Mouse (Mus musculus) embryonic facial prominence, embryonic 14.5 days (tissue): Measurements from ENCODE around the gene Olfm3. TPM values are rescaled to one million over a fixed set of nuclear protein-coding genes. Genes with fewer than 3 reads are reported as not detected.

ENCODE experiments used
- ATAC-seq: fragments of 200-750 bp; cut with Nextera tagmentation; 2 replicates; pipeline ENCODE4 v1.8.0; 2017; ENCODE audit warnings: low read depth, moderate number of reproducible peaks, moderate TSS enrichment
- DNase-seq: peaks from one replicate; pipeline ENCODE4 v3.0.0-alpha.2; 2015; ENCODE audit warnings: low spot score
- H3K27ac ChIP-seq: fragments of 300-500 bp; sonication (generic); replicated peaks from 2 replicates; pipeline ENCODE4 v1.5.1; 2014; ENCODE audit warnings: low read depth, mild to moderate bottlenecking, low read length, moderate library complexity
- H3K27me3 ChIP-seq: fragments of 300-500 bp; sonication (generic); replicated peaks from 2 replicates; pipeline ENCODE4 v1.6.1; 2014; ENCODE audit warnings: low read length; ENCODE audit not compliant: control insufficient read depth, insufficient read depth
- H3K36me3 ChIP-seq: fragments of 300-500 bp; sonication (generic); 2 replicates; pipeline ENCODE4 v1.6.1; 2014; ENCODE audit warnings: low read length, mixed read lengths; ENCODE audit not compliant: control insufficient read depth, insufficient read depth
- H3K4me1 ChIP-seq: fragments of 300-500 bp; sonication (generic); 2 replicates; pipeline ENCODE4 v1.6.1; 2014; ENCODE audit warnings: antibody characterized with exemption, low read length; ENCODE audit not compliant: control insufficient read depth, insufficient read depth
- H3K4me2 ChIP-seq: fragments of 300-500 bp; sonication (generic); 2 replicates; pipeline ENCODE4 v1.6.1; 2014; ENCODE audit warnings: low read depth, mild to moderate bottlenecking, low read length, moderate library complexity, mixed read lengths
- H3K4me3 ChIP-seq: fragments of 300-500 bp; sonication (generic); 2 replicates; pipeline ENCODE4 v1.5.1; 2014; ENCODE audit warnings: low read depth, mild to moderate bottlenecking, low read length
- H3K9ac ChIP-seq: fragments of 300-500 bp; sonication (generic); 2 replicates; pipeline ENCODE4 v1.6.1; 2014; ENCODE audit warnings: low read depth, mild to moderate bottlenecking, low read length, moderate library complexity, mixed read lengths
- H3K9me3 ChIP-seq: fragments of 300-500 bp; sonication (generic); 2 replicates; pipeline ENCODE4 v1.6.1; 2016; ENCODE audit warnings: low read length; ENCODE audit not compliant: control insufficient read depth
- WGBS: fragments of 180-500 bp; shearing (Covaris S2); extraction: QIAGEN DNeasy Blood & Tissue Kit; methylation state at CpG from one replicate; pipeline ENCODE4 v1.1.7; 2014; 5-methylcytosine and 5-hydroxymethylcytosine counted together
- polyA plus RNA-seq: library from polyadenylated mRNA; unstranded; fragments of >200 nt; fragmentation: Nextera tagmentation; extraction: Ambion mirVana; gene quantifications from 2 replicates; pipeline ENCODE4 v1.2.1, GENCODE M21; 2014

Gene Olfm3
- polyA plus RNA-seq, 1 experiment from 2014 or later: 0.53 TPM

DNA sequence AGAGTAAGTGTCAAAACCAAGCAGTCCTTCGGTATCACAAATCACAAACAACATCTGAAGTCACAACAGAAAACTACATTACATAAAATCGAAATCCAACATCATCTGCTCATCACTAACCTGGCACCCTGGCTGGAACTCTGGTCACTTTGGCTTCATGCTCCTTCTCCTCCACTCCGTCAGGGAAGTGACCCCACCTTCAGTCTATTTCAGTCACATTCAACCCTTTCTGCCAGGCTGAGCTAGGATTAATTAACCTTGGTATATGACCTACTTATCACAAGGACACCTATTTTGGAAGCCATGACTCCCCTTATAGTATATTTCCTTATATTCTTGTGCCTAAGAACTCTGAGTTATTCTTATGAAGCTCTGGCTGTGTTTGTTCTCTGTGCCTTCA, 123.7 kb downstream of the Olfm3 start:
- DNase-seq (no peak), ATAC-seq (no peak)
- 0 out of 2 replicates have a peak overlapping the region, but pooled peaks have one; percentile 15 for H3K27ac ChIP-seq
- no peak overlapping the region for H3K4me3 ChIP-seq
- H3K36me3 ChIP-seq: no peaks in the 10 kb centered on the region
- no peaks in the 10 kb centered on the region for H3K4me1 ChIP-seq
- H3K9me3 ChIP-seq: no peaks in the 10 kb centered on the region
- no peaks in the 10 kb centered on the region for H3K27me3 ChIP-seq
- WGBS: 78% methylated on average over 3 of the region's 3 CpGs
- H3K9ac ChIP-seq: no peak overlapping the region
- no peak overlapping the region for H3K4me2 ChIP-seq

DNA sequence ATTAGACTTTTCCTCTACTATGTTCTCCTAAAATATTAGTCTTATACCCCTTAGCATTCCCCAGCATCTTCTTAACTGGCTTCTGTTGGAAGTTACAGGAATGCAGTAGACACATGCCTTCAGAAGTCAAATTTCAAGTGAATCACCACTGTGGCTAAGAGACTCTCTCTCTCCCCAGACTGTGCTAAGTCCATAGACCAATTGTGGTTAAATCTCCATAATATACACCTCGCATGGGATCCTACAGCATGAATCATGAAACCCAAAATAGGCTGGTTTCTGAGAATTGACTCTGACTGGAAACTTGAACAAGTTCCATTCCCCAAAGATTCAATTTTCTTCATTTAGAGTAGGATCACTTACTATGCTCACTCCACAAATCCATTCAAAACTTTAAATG, 124.2 kb downstream of the Olfm3 start:
- ATAC-seq: peak; percentile 60; the same call in 1 of the 2 replicates

DNA sequence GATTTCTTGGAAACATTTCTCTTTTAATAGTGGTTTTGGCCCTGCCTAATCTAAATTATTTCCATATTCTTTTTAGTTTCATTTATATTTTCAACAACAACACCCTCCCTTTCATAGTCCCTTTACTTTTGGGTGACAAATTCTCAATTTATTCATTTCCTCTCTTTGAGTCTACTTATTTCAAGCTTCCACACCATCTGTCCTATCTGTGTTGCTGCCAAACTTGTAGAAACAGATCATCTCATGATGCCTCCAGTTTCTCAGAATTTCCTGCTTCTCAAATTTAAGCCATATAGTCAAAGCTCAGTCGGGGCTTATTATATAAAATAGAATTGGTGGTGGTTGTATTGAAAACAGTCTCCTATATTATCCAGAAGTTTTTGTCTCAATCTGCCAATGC, 124.7 kb downstream of the Olfm3 start:
- Histone ChIP-seq H3K36me3 (no peaks in the 10 kb centered on the region), H3K4me2 (no peak overlapping the region), H3K4me3 (no peak overlapping the region), H3K27me3 (no peaks in the 10 kb centered on the region), H3K9ac (no peak overlapping the region), H3K9me3 (no peaks in the 10 kb centered on the region), H3K27ac (no peak overlapping the region), H3K4me1 (no peaks in the 10 kb centered on the region)
- ATAC-seq (no peak), DNase-seq (peak; percentile 10)
- 59% methylated on average over 1 of the region's 1 CpGs for WGBS

More for the DNA sequence above, 124.2 kb downstream of the Olfm3 start:
- no peaks in the 10 kb centered on the region for H3K36me3 ChIP-seq
- no peak overlapping the region for H3K4me2 ChIP-seq
- WGBS: 79% methylated on average over 1 of the region's 1 CpGs
- no peak overlapping the region for H3K9ac ChIP-seq
- H3K9me3 ChIP-seq: no peaks in the 10 kb centered on the region
- H3K27ac ChIP-seq: no peak overlapping the region
- H3K4me1 ChIP-seq: no peaks in the 10 kb centered on the region
- DNase-seq: peak; percentile 67
- no peaks in the 10 kb centered on the region for H3K27me3 ChIP-seq
- H3K4me3 ChIP-seq: no peak overlapping the region

DNA sequence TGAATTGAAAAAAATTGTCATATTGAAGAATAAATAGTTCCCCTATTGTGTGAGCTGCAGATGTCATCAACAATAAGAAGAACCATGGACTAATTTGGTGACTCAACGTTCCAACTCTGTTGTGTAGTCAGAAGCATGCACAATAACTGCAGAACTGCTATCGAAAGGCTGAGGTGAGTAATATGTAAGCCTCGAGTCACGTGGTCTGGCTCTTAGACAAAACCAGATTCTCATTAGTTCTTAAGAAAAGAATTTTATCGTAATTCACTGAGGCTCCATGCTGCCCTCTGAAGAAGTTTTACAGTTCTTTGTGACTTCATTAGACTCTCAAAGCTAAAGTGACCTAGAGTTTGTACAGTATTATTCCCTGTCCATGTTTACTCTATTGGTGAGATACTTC, 145.2 kb downstream of the Olfm3 start:
- no peaks in the 10 kb centered on the region for H3K9me3 ChIP-seq
- 90% methylated on average over 5 of the region's 5 CpGs for WGBS
- no peak overlapping the region for H3K9ac ChIP-seq
- ATAC-seq (no peak), DNase-seq (no peak)
- no peak overlapping the region for H3K4me2 ChIP-seq
- H3K36me3 ChIP-seq: no peaks in the 10 kb centered on the region
- H3K27ac ChIP-seq: no peak overlapping the region
- no peaks in the 10 kb centered on the region for H3K27me3 ChIP-seq
- no peaks in the 10 kb centered on the region for H3K4me1 ChIP-seq
- no peak overlapping the region for H3K4me3 ChIP-seq

DNA sequence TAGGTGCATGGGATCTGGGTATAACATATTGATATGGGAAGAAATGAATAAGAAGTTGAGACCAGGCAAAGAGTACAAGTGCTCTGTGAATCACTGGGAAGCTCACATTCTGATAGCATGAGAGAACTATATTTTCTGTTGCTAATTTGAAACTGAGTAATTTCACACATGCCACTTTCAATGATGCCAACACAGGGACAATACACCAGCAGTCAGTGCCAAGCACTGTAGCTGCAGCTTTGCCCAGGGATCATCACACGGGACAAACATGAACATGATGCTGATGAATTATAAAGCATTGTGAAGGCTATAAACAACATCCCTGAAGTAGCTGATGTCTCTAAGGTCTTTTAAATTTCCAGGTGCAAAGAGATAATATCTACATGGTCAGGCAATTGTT, 161.0 kb downstream of the Olfm3 start:
- Histone ChIP-seq H3K27ac (no peak overlapping the region), H3K9ac (no peak overlapping the region), H3K4me3 (no peak overlapping the region), H3K4me2 (no peak overlapping the region), H3K27me3 (no peaks in the 10 kb centered on the region), H3K4me1 (no peaks in the 10 kb centered on the region), H3K36me3 (no peaks in the 10 kb centered on the region), H3K9me3 (no peaks in the 10 kb centered on the region)
- WGBS: 81% methylated on average over 1 of the region's 1 CpGs
- no peak for ATAC-seq
- no peak for DNase-seq

DNA sequence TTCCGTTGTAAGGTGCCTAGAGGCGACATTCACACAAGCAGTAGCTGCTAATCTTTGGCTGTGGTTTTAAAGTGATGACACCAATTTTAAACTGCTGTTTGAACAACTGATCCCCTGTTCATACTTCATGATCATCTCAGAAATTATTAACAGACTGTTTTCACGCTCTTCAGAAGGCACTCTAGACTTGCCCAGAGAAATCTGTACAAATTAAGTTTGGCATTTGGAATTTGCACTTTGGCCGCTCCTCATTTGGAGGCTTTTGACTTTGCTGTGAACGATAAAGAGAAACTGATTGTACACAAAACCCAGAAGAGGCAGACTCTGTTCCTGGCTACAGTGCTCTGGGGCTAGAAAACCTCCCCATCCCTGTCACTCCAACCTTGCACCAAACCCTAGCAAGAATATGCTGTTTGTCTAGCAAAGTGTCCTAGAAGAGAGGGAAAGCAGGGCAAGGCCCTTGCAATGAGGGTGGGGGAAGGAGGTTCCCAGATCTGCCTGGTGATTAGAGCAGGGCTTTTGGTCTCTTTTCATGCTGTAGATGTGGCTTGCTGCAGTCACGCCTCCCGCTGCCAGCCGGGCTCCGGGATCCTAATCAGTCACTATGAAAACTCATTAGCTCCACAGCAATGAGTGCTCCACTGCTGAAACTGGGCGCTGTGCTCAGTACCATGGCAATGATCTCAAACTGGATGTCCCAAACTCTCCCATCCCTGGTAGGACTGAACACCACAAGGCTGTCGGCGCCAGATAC, 176.7 kb downstream of the Olfm3 start:
- ATAC-seq (no peak), DNase-seq (no peak)
- H3K4me1 ChIP-seq: no peaks in the 10 kb centered on the region
- no peak overlapping the region for H3K27ac ChIP-seq
- no peaks in the 10 kb centered on the region for H3K27me3 ChIP-seq
- no peaks in the 10 kb centered on the region for H3K9me3 ChIP-seq
- H3K9ac ChIP-seq: no peak overlapping the region
- no peaks in the 10 kb centered on the region for H3K36me3 ChIP-seq
- H3K4me3 ChIP-seq: no peak overlapping the region
- WGBS: 29% methylated on average over 12 of the region's 12 CpGs
- H3K4me2 ChIP-seq: peak overlapping the region; percentile 6; the same call in 1 of the 2 replicates

DNA sequence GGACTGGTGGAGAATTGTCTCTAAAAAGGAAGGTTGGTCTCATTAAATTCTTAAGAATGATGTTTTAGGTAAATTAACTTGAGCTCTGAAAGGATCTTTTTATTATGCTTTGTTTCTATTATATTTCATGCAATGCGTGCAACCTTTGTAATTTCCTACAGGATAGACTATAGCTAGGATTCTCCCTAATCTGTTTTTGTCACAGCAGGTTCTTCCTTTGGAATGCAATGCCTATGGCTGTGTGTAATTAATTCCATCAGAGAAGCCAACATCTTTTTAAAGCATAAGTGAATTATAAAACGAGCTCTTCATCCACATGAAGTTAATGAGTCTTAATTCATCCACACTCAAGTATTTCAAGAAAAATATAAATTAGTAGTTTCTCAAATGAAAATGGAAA, 177.5 kb downstream of the Olfm3 start:
- DNase-seq: no peak
- Histone ChIP-seq H3K27me3 (no peaks in the 10 kb centered on the region), H3K4me3 (no peak overlapping the region), H3K9ac (no peak overlapping the region), H3K36me3 (no peaks in the 10 kb centered on the region), H3K4me2 (no peak overlapping the region), H3K4me1 (no peaks in the 10 kb centered on the region), H3K9me3 (no peaks in the 10 kb centered on the region), H3K27ac (no peak overlapping the region)
- WGBS: 44% methylated on average over 2 of the region's 2 CpGs
- no peak for ATAC-seq

DNA sequence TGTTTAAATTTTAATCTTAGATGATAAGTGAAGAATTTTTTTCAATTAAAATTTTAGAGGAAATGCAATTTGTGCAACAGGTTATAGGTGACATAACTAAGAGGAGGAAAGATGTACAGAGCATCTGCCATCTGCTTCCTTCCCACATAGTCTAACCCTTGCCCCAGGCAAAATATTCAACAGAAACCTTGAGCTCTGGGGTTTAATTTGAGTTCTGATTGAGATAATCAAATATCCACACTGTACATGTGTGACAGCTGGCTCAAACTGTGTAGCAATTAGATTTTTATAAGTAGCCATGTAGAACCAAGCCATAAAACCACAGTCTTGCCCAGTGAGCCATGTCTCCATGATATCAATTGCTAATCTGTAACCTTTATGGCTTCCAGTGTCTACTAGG, 179.1 kb downstream of the Olfm3 start:
- ATAC-seq (no peak), DNase-seq (no peak)
- no peaks in the 10 kb centered on the region for H3K27me3 ChIP-seq

DNA sequence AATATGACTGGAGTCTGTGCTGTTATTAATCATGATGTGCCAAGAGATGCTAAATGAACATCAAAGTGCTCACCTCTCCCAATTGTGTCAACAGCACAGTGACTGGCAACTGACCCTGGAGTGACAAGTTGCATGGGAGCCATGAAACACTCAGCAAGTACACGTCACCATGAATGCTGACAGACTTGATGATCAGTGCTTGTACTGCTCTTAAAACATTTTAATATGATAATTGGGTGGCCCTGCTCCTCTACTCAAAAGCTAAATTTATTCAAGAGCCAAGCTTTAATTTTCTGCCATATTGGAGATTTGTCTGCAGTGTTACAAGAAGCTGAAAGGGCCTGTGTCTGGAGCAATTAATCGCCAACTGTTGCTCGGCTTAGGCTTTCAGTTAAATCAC, 184.4 kb downstream of the Olfm3 start:
- WGBS: 76% methylated on average over 3 of the region's 3 CpGs
- H3K4me3 ChIP-seq: no peak overlapping the region
- DNase-seq (no peak), ATAC-seq (no peak)
- no peak overlapping the region for H3K4me2 ChIP-seq
- no peaks in the 10 kb centered on the region for H3K27me3 ChIP-seq
- no peaks in the 10 kb centered on the region for H3K9me3 ChIP-seq
- H3K9ac ChIP-seq: no peak overlapping the region
- H3K4me1 ChIP-seq: no peaks in the 10 kb centered on the region
- H3K27ac ChIP-seq: no peak overlapping the region
- H3K36me3 ChIP-seq: no peaks in the 10 kb centered on the region

More for the DNA sequence above, 179.1 kb downstream of the Olfm3 start:
- H3K36me3 ChIP-seq: no peaks in the 10 kb centered on the region
- no peak overlapping the region for H3K9ac ChIP-seq
- no peaks in the 10 kb centered on the region for H3K9me3 ChIP-seq
- H3K27ac ChIP-seq: no peak overlapping the region
- no peaks in the 10 kb centered on the region for H3K4me1 ChIP-seq
- no peak overlapping the region for H3K4me2 ChIP-seq
- H3K4me3 ChIP-seq: no peak overlapping the region
